In the genomic region with DNA sequence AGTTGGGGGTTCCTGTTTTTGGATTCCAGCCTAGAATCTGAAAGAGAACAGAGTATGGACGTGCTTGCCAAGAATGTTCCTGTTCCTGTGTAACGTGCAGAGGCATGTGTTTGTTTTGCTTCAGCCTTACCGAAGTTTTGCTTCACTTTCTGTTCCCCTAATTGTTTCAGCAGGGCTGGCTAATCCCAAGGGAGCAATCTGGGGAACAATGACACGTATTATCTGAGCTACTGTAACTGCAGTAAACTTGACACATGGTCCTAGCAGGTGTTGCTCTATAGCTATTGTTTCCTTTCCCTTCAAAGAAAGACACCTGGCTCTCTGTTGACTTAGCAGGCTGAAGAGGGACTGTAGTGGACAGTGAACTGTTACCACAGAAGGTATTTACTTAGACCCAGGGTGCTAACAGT, we compare ENCODE assay signal across 8 mouse cellular contexts. TPM values are rescaled to one million over a fixed set of nuclear protein-coding genes. Genes with fewer than 3 reads are reported as not detected.
DNase-seq lines count a peak whose midpoint lies in the region; ATAC-seq and TF ChIP-seq lines count a peak whose summit lies in the region.

No protein-coding gene starts in this region.

- H3K27me3 ChIP-seq in forebrain, embryonic 13.5 days: no peaks in the 10 kb centered on the region
- H3K27me3 ChIP-seq in forebrain, embryonic 12.5 days: no peaks in the 10 kb centered on the region
- H3K27me3 ChIP-seq in spleen, adult 2 months (ENCODE audit: control insufficient read depth, insufficient read depth, low read length): no peaks in the 10 kb centered on the region

- ATAC-seq in forebrain, embryonic 13.5 days: 0 out of 2 replicates have a peak, but pooled peaks have one; percentile 27
- no peak for ATAC-seq in forebrain, embryonic 12.5 days (ENCODE audit: low FRiP score)
- no peak for ATAC-seq in monocyte, adult 5-6 weeks (replicated peaks; ENCODE audit: insufficient number of reproducible peaks, low FRiP score, low TSS enrichment, poor library complexity, severe bottlenecking)

- no peaks in the 10 kb centered on the region for H3K4me1 ChIP-seq in forebrain, embryonic 13.5 days
- H3K4me1 ChIP-seq in forebrain, embryonic 12.5 days: no peaks in the 10 kb centered on the region
- H3K4me1 ChIP-seq in spleen, adult 2 months (ENCODE audit: control insufficient read depth, insufficient read depth, insufficient read length): peaks cover 3% of the 10 kb centered on the region; the same call in 1 of the 2 replicates

- no peaks in the 10 kb centered on the region for H3K36me3 ChIP-seq in forebrain, embryonic 13.5 days (ENCODE audit: poor library complexity, severe bottlenecking)
- no peaks in the 10 kb centered on the region for H3K36me3 ChIP-seq in forebrain, embryonic 12.5 days (replicated peaks)
- no peaks in the 10 kb centered on the region for H3K36me3 ChIP-seq in spleen, adult 2 months (ENCODE audit: control insufficient read depth, insufficient read depth, low read length)

- H3K9ac ChIP-seq in forebrain, embryonic 13.5 days: no peak overlapping the region
- no peak overlapping the region for H3K9ac ChIP-seq in forebrain, embryonic 12.5 days

- H3K9me3 ChIP-seq in forebrain, embryonic 13.5 days (replicated peaks): no peaks in the 10 kb centered on the region
- H3K9me3 ChIP-seq in forebrain, embryonic 12.5 days: no peaks in the 10 kb centered on the region

- TF ChIP-seq CTCF in spleen, adult 2 months (IDR thresholded peaks at IDR 0.05; ENCODE audit: extremely low read depth, insufficient read depth, insufficient read length, insufficient replicate concordance): no peak
- TF ChIP-seq CTCF in left cerebral cortex, adult 2 months (IDR thresholded peaks at IDR 0.05): no peak

- intact Hi-C loops in left cerebral cortex, adult 2 months (cut with DNase I): no loop called here

- TF ChIP-seq POLR2A in spleen, adult 2 months (IDR thresholded peaks at IDR 0.05; ENCODE audit: low read depth, low read length): no peak

- H3K4me2 ChIP-seq in forebrain, embryonic 13.5 days: no peak overlapping the region
- no peak overlapping the region for H3K4me2 ChIP-seq in forebrain, embryonic 12.5 days

- whole genome bisulfite sequencing in forebrain, embryonic 13.5 days: 43% methylated on average over 4 of the region's 4 CpGs
- WGBS in forebrain, embryonic 12.5 days: 44% methylated on average over 4 of the region's 4 CpGs
- WGBS in spleen, adult 2 months: 9% methylated on average over 4 of the region's 4 CpGs

- no peak overlapping the region for H3K27ac ChIP-seq in forebrain, embryonic 13.5 days
- no peak overlapping the region for H3K27ac ChIP-seq in forebrain, embryonic 12.5 days
- no peak overlapping the region for H3K27ac ChIP-seq in spleen, adult 2 months (ENCODE audit: insufficient read depth, low read length)
- H3K27ac ChIP-seq in left cerebral cortex, adult 2 months: no peak overlapping the region

- H3K4me3 ChIP-seq in forebrain, embryonic 13.5 days: no peak overlapping the region
- no peak overlapping the region for H3K4me3 ChIP-seq in forebrain, embryonic 12.5 days (replicated peaks)
- no peak overlapping the region for H3K4me3 ChIP-seq in spleen, adult 2 months (ENCODE audit: extremely low read depth, insufficient read depth, insufficient read length)
- no peak overlapping the region for H3K4me3 ChIP-seq in left cerebral cortex, adult 2 months

- DNase-seq in spleen, adult 2 months (ENCODE audit: low read depth in 1 of 2, low spot score in 2 of 2): peak; percentile 9 to 28
- no peak for DNase-seq in spleen, adult 18-20 months
- peak; percentile 28 for DNase-seq in kidney, postnatal 10 days
- no peak for DNase-seq in urinary bladder, postnatal 14 days (ENCODE audit: low spot score)
- no peak for DNase-seq in left cerebral cortex, adult 2 months (ENCODE audit: extremely low spot score in 1 of 2, low spot score in 2 of 2)

RNA-seq across cellular contexts. Expression of gene Fam13a, which starts 25.3 kb away (rescaled TPM):
- polyA plus RNA-seq in forebrain, embryonic 13.5 days (2015; fragmentation: Nextera tagmentation; extraction: Ambion mirVana): 5.6 and 6.6 TPM in 2 replicates
- 3.9 and 4.9 TPM in 2 replicates for polyA plus RNA-seq in forebrain, embryonic 12.5 days (2016; fragmentation: Nextera tagmentation; extraction: Ambion mirVana)
- 0.78 and 0.89 TPM in 2 replicates for polyA plus RNA-seq in spleen, adult 2 months (2012; rRNA removed)
- not detected in 3 replicates for total RNA-seq in monocyte, adult 5-6 weeks (2017)
- 10 to 100 TPM; 14.8 to 15.1 TPM for total RNA-seq in left cerebral cortex, adult 2 months (2021)

Comparison
In these comparisons a context has a peak if more than half of its experiments do, and no peak if none do; other contexts are left out.
1. DNase-seq: peak in spleen, adult 2 months (2 of 2) and kidney, postnatal 10 days (single experiment); none in spleen, adult 18-20 months (0 of 2), urinary bladder, postnatal 14 days (single experiment) and left cerebral cortex, adult 2 months (0 of 2).